In the genomic region with DNA sequence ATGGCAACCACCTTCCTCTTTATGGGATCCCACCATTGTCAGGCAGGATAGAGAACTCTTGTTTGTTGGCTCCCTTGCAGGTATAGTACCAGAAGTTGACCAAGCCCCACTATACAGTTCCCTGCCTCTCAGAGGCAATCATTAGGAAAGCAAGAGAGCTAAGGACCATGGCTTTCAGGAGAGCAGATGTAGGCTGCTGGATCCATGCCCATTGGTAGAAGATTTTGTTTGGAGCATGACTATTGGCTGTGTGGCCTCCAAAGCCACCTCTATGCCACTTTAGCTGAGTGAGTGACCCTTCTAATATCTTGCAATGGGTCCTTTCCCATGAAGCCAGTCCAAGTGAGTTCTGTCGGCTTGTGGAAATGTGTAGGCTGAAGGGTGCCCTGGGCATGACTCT, we compare ENCODE assay signal across 17 mouse cellular contexts. TPM values are rescaled to one million over a fixed set of nuclear protein-coding genes. Genes with fewer than 3 reads are reported as not detected.
"Had no signal": no experiment of that assay in that cellular context is flagged by ENCODE, and none has a peak within 500 bp of the region (broad histone marks: within the 10 kb centered on the region; RNA-seq: fewer than 3 reads in every experiment).

No protein-coding gene starts in this region.

- DNase-seq: lung, adult 2 months; lung, postnatal 14 days; lung, postnatal 36 days; right cerebral cortex, postnatal 14 days; thymus, adult 2 months; thymus, postnatal 25 days; thymus, postnatal 4 days had no signal

- H3K4me3 ChIP-seq: lung, embryonic 15.5 days; megakaryocyte, embryonic 14.5 days; midbrain, embryonic 13.5 days; midbrain, embryonic 15.5 days; neural tube, embryonic 12.5 days; stomach, embryonic 15.5 days had no signal

- H3K27ac ChIP-seq: lung, embryonic 15.5 days; macrophage; midbrain, embryonic 13.5 days; midbrain, embryonic 15.5 days; neural tube, embryonic 12.5 days; stomach, embryonic 15.5 days; stomach, postnatal 0 days had no signal

RNA-seq across cellular contexts. Expression of a gene that starts 28.2 kb away (rescaled TPM):
- total RNA-seq: megakaryocyte progenitor cell, adult 5-6 weeks; neutrophil, adult 5-6 weeks had no signal
